Mouse (Mus musculus): ENCODE measurements around the gene Bnip2.

GRCm38 (mm10) chr9:70049839-70050238 lies 60.6 kb downstream of the Bnip2 start:
- TF ChIP-seq CTCF (IDR thresholded peaks at IDR 0.05; ENCODE audit: control insufficient read depth, insufficient read depth, insufficient replicate concordance, low read depth, low read length), result no peak
- no peak for TF ChIP-seq POLR2A (IDR thresholded peaks at IDR 0.05; ENCODE audit: control insufficient read depth, low read depth, low read length)

Data from testis, adult 2 months (tissue).